Mouse (Mus musculus) urinary bladder, postnatal 36 days (tissue): ENCODE data around the gene Troap.
A peak's percentile ranks its signal among the peaks of the same experiment; 100 is the strongest.

Source experiments
- DNase-seq, 2 experiments: peaks; one replicate each; pipeline ENCODE4 v3.0.0; 2022; ENCODE audit warnings: low spot score in 2 of 2, mixed read lengths in 1 of 2

The Troap gene

GRCm38 (mm10) chr15:99085997-99086396, 11.6 kb downstream of the Troap start:
- no peak for DNase-seq

- DNase-seq, result no peak
These were observed 13.1 kb downstream of the Troap start, which contains the start of gene C1ql4 for GRCm38 (mm10) chr15:99087253-99088075. Gene C1ql4 (minus strand): TSS chr15:99087817.

DNA sequence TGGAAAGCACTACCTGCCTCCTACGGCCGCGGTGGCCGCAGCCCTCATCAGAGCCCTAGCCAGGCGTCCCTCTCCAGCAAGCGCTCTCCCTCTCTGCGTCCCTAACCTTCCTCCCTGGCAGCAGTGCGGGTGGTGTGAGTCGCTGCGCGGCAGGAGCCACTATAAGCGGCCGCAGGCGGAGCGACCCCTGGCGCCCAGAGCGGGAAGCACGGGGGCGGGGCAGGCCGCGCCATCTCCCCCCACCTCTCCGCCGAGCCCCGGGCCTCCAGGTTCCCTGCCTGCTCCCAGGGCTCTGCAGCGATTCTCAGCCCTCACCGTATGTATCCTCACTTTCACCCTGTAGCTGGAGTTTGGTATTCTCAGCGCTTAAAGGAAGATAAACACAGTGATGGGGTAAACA, 13.9 kb downstream of the Troap start:
- peak in 1 of 2 experiments; percentile 68 for DNase-seq

DNA sequence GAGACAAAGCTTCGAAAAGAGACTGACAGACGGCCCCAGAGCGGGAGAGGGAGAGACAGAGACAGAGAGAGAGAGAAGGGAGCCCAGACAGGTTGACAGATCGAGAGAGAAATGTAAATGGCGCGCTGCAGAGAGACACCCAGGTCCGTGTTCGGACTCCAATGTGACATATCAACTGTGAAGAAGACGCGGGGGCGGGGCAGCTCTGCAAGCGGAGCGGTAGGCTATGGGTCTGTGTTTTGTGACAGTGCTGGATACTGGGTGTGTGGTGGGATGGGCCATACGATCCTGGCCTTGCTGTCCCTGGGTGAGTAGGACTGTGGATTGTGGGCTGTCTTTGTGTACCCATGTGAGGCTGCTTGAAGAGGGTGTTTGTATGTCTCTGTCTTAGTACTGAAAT, 14.7 kb downstream of the Troap start:
- no peak for DNase-seq

- DNase-seq, result no peak
These were observed 18.5 kb downstream of the Troap start, which contains the start of gene Dnajc22 for GRCm38 (mm10) chr15:99092870-99093269. Gene Dnajc22 (plus strand): TSS chr15:99093170.

DNA sequence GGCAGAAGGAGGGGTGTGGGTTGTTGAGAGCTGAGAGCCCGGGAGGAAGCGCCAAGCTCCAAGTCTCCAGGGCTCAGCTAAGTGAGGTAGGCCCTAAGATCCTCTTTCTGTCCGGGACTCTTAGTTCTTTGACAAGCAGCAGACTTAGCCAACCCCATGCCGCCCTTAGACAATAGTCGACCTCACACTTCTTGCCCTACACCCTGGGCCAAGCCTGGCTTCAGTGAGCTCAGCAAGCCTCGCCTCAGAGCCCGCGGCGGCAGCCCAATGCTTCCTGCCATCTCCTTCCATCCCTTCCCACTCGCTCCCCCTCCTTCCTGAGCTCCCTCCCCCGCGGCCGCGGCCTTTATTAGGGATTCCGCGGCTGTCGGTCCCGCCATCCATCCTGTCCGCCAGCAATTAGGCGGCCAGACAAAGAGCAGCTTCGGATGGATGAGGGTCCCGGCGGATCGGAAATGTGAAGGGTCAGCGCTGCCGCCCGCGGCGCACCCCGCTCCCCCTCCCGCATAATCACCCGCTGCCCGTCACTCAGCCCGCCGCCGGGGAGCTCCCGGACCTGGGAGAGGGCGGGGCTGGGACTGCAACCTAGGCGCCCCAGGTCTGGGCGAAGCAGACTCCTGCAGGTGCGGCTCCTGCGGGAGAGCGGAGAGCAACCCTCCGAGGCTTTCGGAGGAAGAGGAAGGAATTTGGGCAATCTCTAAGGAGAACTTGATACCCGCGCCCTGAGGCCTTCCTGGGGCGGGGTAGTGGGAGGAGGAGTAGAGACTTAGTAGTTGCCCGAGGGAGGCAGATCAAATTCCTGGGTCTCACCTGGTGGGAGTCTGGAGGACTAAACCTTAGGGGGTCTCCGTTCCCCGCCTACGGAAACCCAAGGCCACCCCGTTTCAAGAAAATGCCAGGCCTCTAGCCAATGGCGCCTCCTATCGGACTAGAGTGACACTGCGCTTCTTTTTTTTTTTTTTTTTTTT, 19.2 kb downstream of the Troap start:
- no peak for DNase-seq

GRCm38 (mm10) chr15:99094631-99095270, 20.4 kb downstream of the Troap start:
- DNase-seq, result no peak

GRCm38 (mm10) chr15:99095356-99095755, 21.0 kb downstream of the Troap start:
- no peak for DNase-seq

DNA sequence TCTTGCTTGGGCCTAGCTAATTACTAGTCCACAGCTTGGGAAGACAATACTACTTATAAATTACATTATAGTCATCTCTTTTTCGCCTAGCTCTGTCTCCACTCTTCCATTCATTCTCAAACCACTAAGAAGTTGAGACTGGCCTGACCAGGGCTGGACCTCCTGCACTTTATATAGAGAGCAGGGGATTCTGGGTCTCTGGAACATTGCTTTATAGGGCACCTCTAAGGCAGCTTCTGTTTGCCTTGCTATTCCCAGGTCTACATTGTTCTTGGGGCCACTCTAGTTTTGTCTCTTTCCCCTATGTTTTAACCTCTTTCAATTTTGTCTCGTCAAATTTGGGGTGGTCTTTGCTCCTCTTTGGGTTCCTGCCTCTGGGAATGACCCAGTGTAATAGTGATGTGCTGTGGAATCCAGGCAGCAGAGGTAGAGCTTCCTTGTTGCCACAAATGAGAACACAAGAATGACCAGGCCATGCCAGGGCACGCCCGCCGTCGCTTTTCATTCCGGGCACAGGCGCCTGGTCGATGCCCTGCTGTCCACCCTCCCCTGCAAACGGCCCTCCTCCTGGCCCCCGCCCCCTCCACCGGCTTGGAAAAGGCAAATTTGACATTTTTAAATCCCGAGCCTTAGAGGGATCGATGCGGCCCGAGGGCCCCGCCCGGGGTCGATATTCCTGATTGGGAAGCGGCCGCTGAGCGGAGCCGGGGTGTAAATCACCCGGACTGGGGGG, 21.9 kb downstream of the Troap start:
- DNase-seq, result no peak

- DNase-seq, result no peak
These were observed 22.6 kb downstream of the Troap start for GRCm38 (mm10) chr15:99096831-99097500.

DNA sequence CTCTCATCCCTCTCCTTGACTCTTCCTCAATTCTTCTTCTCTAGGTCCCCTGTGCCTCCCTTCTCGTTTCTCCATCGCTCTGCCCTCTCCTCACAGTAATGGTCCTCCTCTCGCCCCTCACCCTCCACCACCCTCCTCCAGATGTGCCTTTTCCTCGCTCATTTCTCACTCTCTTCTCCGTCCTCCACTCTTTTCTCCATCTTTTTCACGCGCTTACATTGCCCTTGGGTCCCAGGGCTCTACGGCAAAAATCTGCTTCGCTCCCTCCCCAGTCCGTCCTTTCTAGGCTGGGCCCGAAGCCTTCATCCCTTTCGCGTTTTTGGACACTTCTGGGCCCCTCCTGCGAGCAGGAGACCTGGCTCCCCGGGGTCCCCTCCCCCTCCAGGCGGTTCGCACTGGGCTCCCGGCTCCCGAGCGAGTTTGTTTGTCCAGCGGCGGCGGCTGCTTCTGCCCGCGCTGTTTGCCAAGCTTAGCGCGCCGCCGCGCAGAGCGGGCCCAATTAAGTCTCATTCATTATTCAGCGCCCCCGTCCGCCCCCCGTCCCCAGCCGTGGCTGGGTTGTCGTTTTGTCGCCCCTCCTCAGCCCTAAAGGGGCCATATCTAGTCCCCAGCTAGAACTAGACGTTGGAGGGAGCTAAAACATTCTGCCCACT, 23.6 kb downstream of the Troap start:
- DNase-seq, result no peak

DNA sequence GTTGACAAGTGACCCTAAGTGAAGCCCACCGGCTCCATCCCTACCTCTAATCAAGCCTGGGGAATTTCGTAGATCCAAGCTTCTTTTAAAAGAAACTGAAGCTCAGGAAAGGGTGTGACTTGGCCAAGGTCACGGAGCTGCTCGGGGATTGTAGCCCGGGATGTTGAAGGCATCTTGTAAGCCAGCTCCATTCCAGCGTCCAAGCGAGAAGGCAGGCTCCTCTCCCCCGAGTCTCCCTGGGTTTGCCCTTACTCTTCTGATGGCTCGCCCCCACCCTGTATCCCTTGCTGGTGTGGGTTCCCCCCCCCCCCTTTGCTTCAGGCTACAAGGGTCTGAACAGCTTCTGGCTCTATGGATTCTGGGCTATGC, 24.1 kb downstream of the Troap start:
- DNase-seq, result no peak

DNA sequence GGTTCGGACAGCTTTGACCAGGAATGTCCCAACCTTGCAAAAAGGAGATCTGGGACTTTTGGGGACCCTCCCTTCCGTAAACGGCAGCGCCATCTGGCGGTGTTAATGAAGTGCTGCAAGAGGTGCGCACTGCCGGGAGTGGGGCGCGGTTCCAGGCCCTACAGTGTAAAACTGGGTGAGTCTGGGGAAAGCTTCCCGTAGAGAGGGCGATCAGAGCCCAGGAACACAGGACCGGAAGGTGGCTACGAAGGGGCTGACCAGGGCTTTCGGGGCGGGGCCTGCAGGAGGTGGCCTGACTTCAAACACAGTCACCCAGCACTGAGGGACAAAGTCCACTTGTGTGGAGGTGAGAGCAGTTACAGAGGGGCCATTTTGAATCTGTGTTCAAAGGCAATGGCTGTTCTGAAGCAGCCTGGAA, 24.8 kb downstream of the Troap start:
- DNase-seq, result peak in 1 of 2 experiments; percentile 65

DNA sequence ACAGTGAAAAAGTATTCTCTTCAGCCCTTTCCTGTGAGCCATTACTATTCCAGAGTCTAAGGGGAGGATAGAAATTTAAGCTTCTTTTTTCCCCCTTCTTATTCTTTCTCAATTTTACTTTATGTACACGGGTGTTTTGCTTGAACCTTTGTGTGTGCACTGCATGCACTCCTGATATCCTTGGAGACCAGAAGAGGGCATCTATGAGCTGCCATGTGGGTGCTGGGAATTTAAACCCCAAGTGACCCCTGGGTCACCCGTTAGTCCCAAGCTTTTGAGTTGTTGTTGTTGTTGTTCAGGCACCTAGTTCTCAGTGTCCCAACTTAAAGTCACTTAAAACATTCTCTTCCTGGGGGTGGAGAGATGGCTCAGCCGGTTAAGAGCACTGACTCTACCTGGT, 25.6 kb downstream of the Troap start:
- no peak for DNase-seq

DNA sequence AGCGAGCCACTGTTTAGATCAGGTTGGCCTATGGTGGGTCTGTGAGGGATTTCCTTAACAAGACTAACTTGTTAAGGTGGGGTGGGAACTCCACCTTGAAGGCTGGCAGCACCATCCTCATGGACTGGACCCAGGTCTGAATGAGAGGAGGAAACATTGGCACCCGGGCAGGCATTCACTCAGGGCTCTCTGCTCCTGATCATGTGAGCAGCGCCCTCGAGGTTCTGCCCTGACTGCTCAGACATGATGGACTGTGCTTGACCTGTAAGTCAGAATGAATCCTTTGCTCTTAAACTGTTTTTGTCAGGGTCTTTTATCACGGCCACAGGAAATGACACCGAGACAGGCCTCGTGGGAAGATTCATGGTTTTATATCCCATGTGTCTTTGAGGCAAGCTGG, 30.9 kb downstream of the Troap start:
- no peak for DNase-seq

DNA sequence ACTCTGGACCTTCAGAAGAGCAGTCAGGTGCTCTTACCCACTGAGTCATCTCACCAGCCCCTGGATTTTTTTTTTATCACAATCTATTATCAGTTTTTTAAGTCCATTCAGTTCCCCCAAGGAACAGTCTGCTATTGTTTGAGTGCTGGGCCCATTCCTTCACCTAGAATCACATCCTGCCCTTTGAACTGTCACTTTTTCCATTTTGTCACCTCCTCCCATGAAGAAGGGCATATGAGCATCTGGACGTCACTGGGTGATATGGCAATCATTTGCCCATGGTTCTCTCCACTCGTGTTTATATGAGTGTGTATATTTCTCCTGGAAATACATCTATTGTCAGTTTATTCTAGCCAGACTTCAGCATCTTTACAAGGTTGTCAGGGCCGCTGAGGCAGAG, 33.5 kb downstream of the Troap start:
- DNase-seq, result no peak

- no peak for DNase-seq
These were observed 36.8 kb downstream of the Troap start for GRCm38 (mm10) chr15:99111139-99111538.

DNA sequence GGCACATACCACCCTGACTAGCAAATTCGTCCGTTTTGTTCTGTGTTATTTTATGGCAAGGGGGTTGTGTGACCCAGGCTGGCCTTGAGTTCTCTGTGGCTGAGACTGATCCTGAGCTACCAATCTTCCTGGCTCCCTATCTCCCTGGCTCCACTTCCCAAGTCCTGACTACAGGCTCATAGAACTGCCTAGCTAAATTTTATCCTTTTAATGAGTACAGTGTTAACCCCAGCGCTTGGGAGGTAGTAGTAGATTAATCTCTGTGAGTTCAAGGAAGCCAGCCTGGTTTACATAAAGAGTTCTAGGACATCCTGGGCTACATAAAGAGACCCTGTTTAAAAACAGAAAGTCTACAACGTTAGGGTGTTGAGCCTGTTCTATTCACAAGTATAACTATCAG, 37.4 kb downstream of the Troap start:
- DNase-seq, result no peak

- DNase-seq, result no peak
These were observed 38.5 kb downstream of the Troap start for GRCm38 (mm10) chr15:99112843-99113395.

- no peak for DNase-seq
These were observed 39.1 kb downstream of the Troap start for GRCm38 (mm10) chr15:99113396-99113975.
